ENCODE assay signal across 17 mouse cellular contexts in genomic region chr8:10219761-10220276, GRCm38 (mm10).
"Had no signal": no experiment of that assay in that cellular context is flagged by ENCODE, and none has a peak within 500 bp of the region (broad histone marks: within the 10 kb centered on the region; RNA-seq: fewer than 3 reads in every experiment).

No protein-coding gene starts in this region.

- H3K4me3 ChIP-seq: layer of hippocampus, adult 2 months; limb, embryonic 10.5 days; liver, embryonic 15.5 days; neural tube, embryonic 12.5 days had no signal

- H3K27me3 ChIP-seq: liver, embryonic 15.5 days; neural tube, embryonic 12.5 days had no signal

- ATAC-seq: lung, postnatal 0 days had no signal

- DNase-seq: kidney, adult 8-10 months; kidney, postnatal 4 days; lung, adult 2 months; lung, postnatal 36 days; midbrain, embryonic 14.5 days; retina, postnatal 1 day; right cerebral cortex, postnatal 4 days; spleen, adult 18-20 months; thymus, adult 18-20 months; thymus, postnatal 14 days had no signal

- H3K36me3 ChIP-seq: limb, embryonic 10.5 days; liver, embryonic 15.5 days; neural tube, embryonic 12.5 days had no signal

- H3K9ac ChIP-seq: liver, embryonic 15.5 days; neural tube, embryonic 12.5 days had no signal

- H3K4me2 ChIP-seq: liver, embryonic 11.5 days; liver, embryonic 15.5 days; neural tube, embryonic 12.5 days had no signal

- H3K4me1 ChIP-seq: liver, embryonic 15.5 days had no signal

- H3K27ac ChIP-seq: kidney, postnatal 0 days; layer of hippocampus, adult 2 months; limb, embryonic 10.5 days; liver, embryonic 15.5 days; neural tube, embryonic 12.5 days had no signal

- H3K9me3 ChIP-seq: limb, embryonic 10.5 days; liver, embryonic 15.5 days; neural tube, embryonic 12.5 days had no signal
